Mouse (Mus musculus): ENCODE results near the gene Mettl1. TPM values are rescaled to one million over a fixed set of nuclear protein-coding genes. Genes with fewer than 3 reads are reported as not detected.

Mettl1 gene
- polyA plus RNA-seq (2012; rRNA removed) = 48.6 and 52.0 TPM in 2 replicates
- 59.1 and 71.3 TPM in 2 replicates for polyA plus RNA-seq (2014; fragmentation: Nextera tagmentation; extraction: Ambion mirVana)

GRCm38 (mm10) chr10:127041274-127041766, at the start of gene Mettl1, which contains the start of gene Eef1akmt3:
Mettl1 (plus strand) TSS chr10:127041414.
Eef1akmt3 (minus strand) TSS chr10:127041513.
- WGBS = under 1% methylated on average over 27 of the region's 28 CpGs
- DNase-seq (ENCODE audit: low spot score) (no peak), ATAC-seq (ENCODE audit: low FRiP score, low read depth) (peak; percentile 42)
- no peaks in the 10 kb centered on the region for H3K9me3 ChIP-seq (ENCODE audit: control insufficient read depth, low read length)
- peak within 1 kb of the TSS; percentile 76 for H3K9ac ChIP-seq (ENCODE audit: low read depth, low read length, severe bottlenecking)
- H3K27ac ChIP-seq (replicated peaks; ENCODE audit: low read depth, low read length) = peak within 1 kb of the TSS; percentile 81
- TF ChIP-seq POLR2A (IDR thresholded peaks at IDR 0.05; ENCODE audit: borderline replicate concordance, extremely low read depth, insufficient read depth, insufficient read length) = no peak
- H3K4me3 ChIP-seq (replicated peaks; ENCODE audit: low read length) = peak within 1 kb of the TSS; percentile 87
- peak within 1 kb of the TSS; percentile 94 for H3K4me2 ChIP-seq (replicated peaks; ENCODE audit: low read depth, low read length, severe bottlenecking)
- peaks cover 22% of the 10 kb centered on the region for H3K36me3 ChIP-seq (ENCODE audit: control insufficient read depth, insufficient read depth, low read length)
- no peaks in the 10 kb centered on the region for H3K27me3 ChIP-seq (ENCODE audit: control insufficient read depth, insufficient read depth, low read length)
- peaks cover 12% of the 10 kb centered on the region for H3K4me1 ChIP-seq (ENCODE audit: control insufficient read depth, insufficient read depth, low read length)

DNA sequence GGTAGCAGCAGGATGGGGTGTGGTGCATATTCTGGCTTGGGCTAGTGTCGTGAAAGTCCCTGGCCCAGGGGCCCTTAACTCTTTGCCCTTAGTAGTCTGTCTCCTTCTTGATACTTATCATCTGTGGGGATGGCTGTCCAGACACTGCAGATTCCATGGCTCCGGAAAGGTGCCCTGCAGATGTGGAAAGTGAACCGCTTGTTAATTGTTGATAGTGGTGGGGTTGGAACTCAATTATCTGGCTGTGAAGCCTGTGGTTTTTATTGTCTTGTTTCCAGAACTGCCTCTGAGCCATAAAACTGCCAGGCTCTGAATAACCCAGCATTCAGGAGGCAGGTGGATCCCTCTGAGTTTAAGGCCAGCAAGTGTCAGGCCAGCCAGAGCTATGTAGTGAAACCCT, 49.5 kb upstream of the Mettl1 start:
- no peak for TF ChIP-seq POLR2A (IDR thresholded peaks at IDR 0.05; ENCODE audit: borderline replicate concordance, extremely low read depth, insufficient read depth, insufficient read length)
- no peak for DNase-seq (ENCODE audit: low spot score)
- no peaks in the 10 kb centered on the region for H3K9me3 ChIP-seq (ENCODE audit: control insufficient read depth, low read length)
- H3K4me1 ChIP-seq (ENCODE audit: control insufficient read depth, insufficient read depth, low read length) = peaks cover 31% of the 10 kb centered on the region
- no peak overlapping the region for H3K4me2 ChIP-seq (replicated peaks; ENCODE audit: low read depth, low read length, severe bottlenecking)
- no peak overlapping the region for H3K9ac ChIP-seq (ENCODE audit: low read depth, low read length, severe bottlenecking)
- H3K4me3 ChIP-seq (replicated peaks; ENCODE audit: low read length) = no peak overlapping the region
- peaks cover 53% of the 10 kb centered on the region for H3K36me3 ChIP-seq (ENCODE audit: control insufficient read depth, insufficient read depth, low read length)
- no peaks in the 10 kb centered on the region for H3K27me3 ChIP-seq (ENCODE audit: control insufficient read depth, insufficient read depth, low read length)
- 40% methylated on average over 3 of the region's 3 CpGs for WGBS
- no peak overlapping the region for H3K27ac ChIP-seq (replicated peaks; ENCODE audit: low read depth, low read length)
- ATAC-seq (ENCODE audit: low FRiP score, low read depth) = no peak

- H3K4me2 ChIP-seq (replicated peaks; ENCODE audit: low read depth, low read length, severe bottlenecking) = no peak overlapping the region
- no peak overlapping the region for H3K4me3 ChIP-seq (replicated peaks; ENCODE audit: low read length)
- H3K27me3 ChIP-seq (ENCODE audit: control insufficient read depth, insufficient read depth, low read length) = no peaks in the 10 kb centered on the region
- no peak overlapping the region for H3K9ac ChIP-seq (ENCODE audit: low read depth, low read length, severe bottlenecking)
- WGBS = 77% methylated on average over 3 of the region's 3 CpGs
- no peaks in the 10 kb centered on the region for H3K9me3 ChIP-seq (ENCODE audit: control insufficient read depth, low read length)
- peaks cover 69% of the 10 kb centered on the region for H3K36me3 ChIP-seq (ENCODE audit: control insufficient read depth, insufficient read depth, low read length)
- peaks cover 11% of the 10 kb centered on the region for H3K4me1 ChIP-seq (ENCODE audit: control insufficient read depth, insufficient read depth, low read length)
- no peak for TF ChIP-seq POLR2A (IDR thresholded peaks at IDR 0.05; ENCODE audit: borderline replicate concordance, extremely low read depth, insufficient read depth, insufficient read length)
- ATAC-seq (ENCODE audit: low FRiP score, low read depth) (no peak), DNase-seq (ENCODE audit: low spot score) (no peak)
- no peak overlapping the region for H3K27ac ChIP-seq (replicated peaks; ENCODE audit: low read depth, low read length)
These were observed 47.6 kb upstream of the Mettl1 start for GRCm38 (mm10) chr10:126993621-126994020.

- Histone ChIP-seq H3K9me3 (ENCODE audit: control insufficient read depth, low read length) (no peaks in the 10 kb centered on the region), H3K4me2 (replicated peaks; ENCODE audit: low read depth, low read length, severe bottlenecking) (no peak overlapping the region), H3K27me3 (ENCODE audit: control insufficient read depth, insufficient read depth, low read length) (no peaks in the 10 kb centered on the region), H3K4me1 (ENCODE audit: control insufficient read depth, insufficient read depth, low read length) (no peaks in the 10 kb centered on the region), H3K4me3 (replicated peaks; ENCODE audit: low read length) (no peak overlapping the region), H3K27ac (replicated peaks; ENCODE audit: low read depth, low read length) (no peak overlapping the region), H3K36me3 (ENCODE audit: control insufficient read depth, insufficient read depth, low read length) (peaks cover 73% of the 10 kb centered on the region), H3K9ac (ENCODE audit: low read depth, low read length, severe bottlenecking) (no peak overlapping the region)
- no peak for TF ChIP-seq POLR2A (IDR thresholded peaks at IDR 0.05; ENCODE audit: borderline replicate concordance, extremely low read depth, insufficient read depth, insufficient read length)
- 57% methylated on average over 12 of the region's 13 CpGs for whole genome bisulfite sequencing
- no peak for DNase-seq (ENCODE audit: low spot score)
- no peak for ATAC-seq (ENCODE audit: low FRiP score, low read depth)
These were observed 43.7 kb upstream of the Mettl1 start for GRCm38 (mm10) chr10:126997340-126998113.

DNA sequence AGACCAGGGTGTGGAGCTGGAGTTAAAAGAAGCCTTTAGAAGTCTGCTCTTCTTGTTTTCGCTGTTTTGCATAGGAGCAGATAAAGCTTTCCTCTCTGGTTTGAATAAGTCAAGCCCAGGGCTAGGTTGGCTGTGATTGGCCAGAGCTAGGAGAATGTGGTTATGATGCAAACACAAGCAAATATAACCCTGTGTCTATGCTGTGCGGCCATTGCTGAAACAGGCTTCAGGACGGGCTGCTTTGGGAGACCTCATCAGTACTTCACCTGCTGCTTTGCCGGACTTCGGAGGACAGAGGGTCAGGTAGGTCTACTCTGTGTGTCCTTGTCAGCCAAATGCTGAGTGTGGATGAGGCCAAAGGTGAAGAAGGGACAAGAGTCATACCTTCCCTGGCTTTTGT, 40.7 kb upstream of the Mettl1 start, which contains the start of gene Avil:
Avil (plus strand) TSS at position 181 of the 400 bp plus-strand sequence.
- Histone ChIP-seq H3K9me3 (ENCODE audit: control insufficient read depth, low read length) (no peaks in the 10 kb centered on the region), H3K27ac (replicated peaks; ENCODE audit: low read depth, low read length) (no peak within 1 kb of the TSS), H3K4me2 (replicated peaks; ENCODE audit: low read depth, low read length, severe bottlenecking) (no peak within 1 kb of the TSS), H3K27me3 (ENCODE audit: control insufficient read depth, insufficient read depth, low read length) (no peaks in the 10 kb centered on the region), H3K4me1 (ENCODE audit: control insufficient read depth, insufficient read depth, low read length) (no peaks in the 10 kb centered on the region), H3K36me3 (ENCODE audit: control insufficient read depth, insufficient read depth, low read length) (peaks cover 43% of the 10 kb centered on the region), H3K4me3 (replicated peaks; ENCODE audit: low read length) (no peak within 1 kb of the TSS), H3K9ac (ENCODE audit: low read depth, low read length, severe bottlenecking) (no peak within 1 kb of the TSS)
- ATAC-seq (ENCODE audit: low FRiP score, low read depth) (peak; percentile 14; the same call in 1 of the 2 replicates), DNase-seq (ENCODE audit: low spot score) (no peak)
- 86% methylated on average over 5 of the region's 5 CpGs for WGBS
- TF ChIP-seq POLR2A (IDR thresholded peaks at IDR 0.05; ENCODE audit: borderline replicate concordance, extremely low read depth, insufficient read depth, insufficient read length) = no peak

All from limb, embryonic 14.5 days (tissue).